Mouse (Mus musculus) liver, adult 2 months (tissue): ENCODE data around the gene Onecut3.

Experiments
- CTCF ChIP-seq: fragments of 200-500 bp; IDR thresholded peaks from 2 replicates; pipeline ENCODE4 v1.5.1; 2011; ENCODE audit warnings: low read depth, low read length, control low read depth
- POLR2A ChIP-seq: fragments of 200-500 bp; IDR thresholded peaks from 2 replicates; pipeline ENCODE4 v1.6.1; 2011; ENCODE audit warnings: low read length, control low read depth; ENCODE audit not compliant: insufficient read depth; ENCODE audit errors: extremely low read depth

DNA sequence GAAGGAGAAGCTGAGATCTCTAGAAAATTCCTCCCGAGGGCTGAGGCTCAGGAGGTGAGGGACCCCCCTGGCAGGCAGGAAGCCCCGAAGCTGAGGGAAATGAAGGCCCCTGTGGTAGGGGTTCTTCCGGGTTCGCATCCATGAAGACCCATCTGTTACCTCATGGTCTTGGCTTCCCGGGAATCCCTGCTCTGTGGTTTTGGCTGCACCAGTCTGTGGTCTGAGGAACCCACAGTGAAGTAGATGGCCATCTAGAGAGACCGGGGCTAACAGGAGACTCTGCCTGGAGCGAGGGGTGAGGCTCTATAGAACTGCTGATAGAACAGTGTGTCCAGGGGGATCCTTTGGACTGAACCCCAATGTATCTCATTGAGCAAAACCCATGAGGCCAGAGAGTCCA lies 33.3 kb upstream of the Onecut3 start:
- TF ChIP-seq CTCF (no peak), POLR2A (no peak)
